Mouse (Mus musculus) thymus, adult 2 months (tissue): ENCODE measurements at regions not wholly inside any gene's neighbourhood (a gene's known extent, or its start where the extent isn't known, plus 50 kb on each side); places are given as distances from the start of the nearest gene placed in this dataset.

Experiments used
- DNase-seq: peaks from one replicate; pipeline ENCODE4 v3.0.0; 2021
- H3K27ac ChIP-seq: fragments of 200-500 bp; 2 replicates; pipeline ENCODE4 v1.5.1; 2012; ENCODE audit warnings: low read length, control low read depth; ENCODE audit not compliant: control insufficient read depth, insufficient read depth
- H3K27me3 ChIP-seq: fragments of 200-500 bp; 2 replicates; pipeline ENCODE4 v1.6.1; 2012; ENCODE audit warnings: mild to moderate bottlenecking, low read length, moderate library complexity, mixed read lengths; ENCODE audit not compliant: control insufficient read depth, insufficient read depth
- H3K36me3 ChIP-seq: fragments of 200-500 bp; 2 replicates; pipeline ENCODE4 v1.6.1; 2012; ENCODE audit warnings: mild to moderate bottlenecking, low read length, moderate library complexity; ENCODE audit not compliant: control insufficient read depth, insufficient read depth
- H3K4me1 ChIP-seq: fragments of 200-500 bp; replicated peaks from 2 replicates; pipeline ENCODE4 v1.6.1; 2012; ENCODE audit warnings: low read length; ENCODE audit not compliant: control insufficient read depth, insufficient read depth
- H3K4me3 ChIP-seq: fragments of 200-500 bp; 2 replicates; pipeline ENCODE4 v1.5.1; 2012; ENCODE audit warnings: mild to moderate bottlenecking, low read length, control low read depth, moderate library complexity; ENCODE audit not compliant: control insufficient read depth, insufficient read depth
- CTCF ChIP-seq: fragments of 200-500 bp; IDR thresholded peaks from 2 replicates; pipeline ENCODE4 v1.5.1; 2012; ENCODE audit warnings: mild to moderate bottlenecking, control low read depth, low read length, moderate library complexity, borderline replicate concordance; ENCODE audit not compliant: control insufficient read depth, poor library complexity, insufficient read depth; ENCODE audit errors: extremely low read depth
- POLR2A ChIP-seq: fragments of 200-500 bp; IDR thresholded peaks from 2 replicates; pipeline ENCODE4 v1.6.1; 2012; ENCODE audit warnings: mild to moderate bottlenecking, low read length, control low read depth, moderate library complexity; ENCODE audit not compliant: control insufficient read depth, poor library complexity, insufficient read depth; ENCODE audit errors: extremely low read depth
- WGBS: fragments of 180-500 bp; shearing (Covaris S2); methylation state at CpG from one replicate; pipeline ENCODE4 v1.1.7; 2018; 5-methylcytosine and 5-hydroxymethylcytosine counted together

DNA sequence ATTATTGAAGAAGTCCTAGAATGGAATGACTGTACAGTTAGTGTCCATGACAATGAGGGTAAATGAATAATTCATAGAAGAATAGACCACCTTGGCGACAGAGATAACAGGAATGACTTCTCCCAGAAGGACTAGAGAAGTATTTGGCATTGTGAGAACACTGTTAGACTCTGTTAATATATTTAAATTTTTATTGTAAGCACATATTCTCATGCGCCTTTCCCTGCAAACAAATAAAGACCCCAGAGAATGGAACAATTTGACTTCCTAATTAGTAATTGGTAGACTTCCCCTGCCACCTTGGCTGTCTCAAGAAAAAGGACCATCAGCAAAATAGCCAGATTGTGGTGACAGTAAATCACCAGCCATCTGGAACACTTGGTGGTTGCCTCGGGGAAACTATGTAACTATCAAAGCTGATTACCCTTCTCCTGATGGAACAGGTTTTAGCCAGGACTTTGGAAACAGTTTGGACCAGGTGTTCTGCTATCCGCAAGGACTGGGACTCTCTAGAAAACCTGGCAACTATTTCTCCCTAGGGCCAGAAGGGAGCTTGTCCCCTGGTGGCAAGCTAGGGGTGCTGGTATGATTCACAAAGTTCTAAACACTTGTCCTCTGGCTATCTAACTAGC lies 261.9 kb downstream of the Myh15 start:
- H3K4me1 ChIP-seq: no peaks in the 10 kb centered on the region
- 80% methylated on average over 4 of the region's 4 CpGs for WGBS
- no peak for TF ChIP-seq CTCF
- no peak for TF ChIP-seq POLR2A
- no peaks in the 10 kb centered on the region for H3K27me3 ChIP-seq
- no peak for DNase-seq
- no peak overlapping the region for H3K27ac ChIP-seq
- no peak overlapping the region for H3K4me3 ChIP-seq
- H3K36me3 ChIP-seq: no peaks in the 10 kb centered on the region

DNA sequence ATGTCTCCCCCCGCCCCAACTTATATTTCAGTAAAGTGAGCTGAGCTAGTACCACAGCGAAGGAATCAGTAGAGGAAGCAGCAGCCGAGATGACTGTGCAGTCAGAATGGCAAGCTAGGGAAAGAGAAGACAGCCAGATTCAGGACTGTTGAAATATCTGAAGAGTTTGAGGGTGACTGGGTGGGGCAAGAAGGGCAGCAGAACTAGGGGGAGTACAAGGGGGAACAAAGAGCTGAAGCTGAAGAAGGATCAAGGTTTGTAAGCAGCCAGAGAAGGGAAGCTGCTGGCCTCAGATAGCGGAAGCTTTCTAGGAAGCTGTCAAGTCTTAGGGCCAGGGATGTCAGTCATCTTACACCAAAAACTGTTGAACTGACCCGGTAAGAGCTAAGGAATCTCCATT lies 262.5 kb downstream of the Myh15 start:
- H3K27me3 ChIP-seq: no peaks in the 10 kb centered on the region
- no peaks in the 10 kb centered on the region for H3K36me3 ChIP-seq
- 29% methylated on average over 5 of the region's 5 CpGs for WGBS
- TF ChIP-seq POLR2A (no peak), CTCF (no peak)
- no peak overlapping the region for H3K27ac ChIP-seq
- DNase-seq: no peak
- no peak overlapping the region for H3K4me3 ChIP-seq
- H3K4me1 ChIP-seq: no peaks in the 10 kb centered on the region

DNA sequence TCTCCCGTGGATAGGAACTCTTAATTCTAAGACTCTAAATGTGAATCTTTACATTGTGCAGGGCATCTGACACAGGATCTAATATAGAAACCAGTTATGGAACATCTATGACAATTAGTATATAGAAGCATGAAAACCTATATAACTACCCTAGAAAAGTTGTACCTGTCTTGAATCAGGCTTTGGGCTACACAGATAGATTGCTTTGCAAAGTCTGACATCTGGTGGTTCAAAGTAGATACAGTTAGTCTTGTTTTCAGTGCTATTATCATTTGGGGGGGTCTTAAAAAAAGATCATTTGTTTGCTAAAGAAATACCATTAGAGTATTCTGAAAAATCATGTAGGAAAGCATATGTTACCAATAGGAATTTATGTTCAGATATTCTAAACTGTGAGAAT lies 264.7 kb downstream of the Myh15 start:
- Histone ChIP-seq H3K4me3 (no peak overlapping the region), H3K27me3 (no peaks in the 10 kb centered on the region), H3K27ac (no peak overlapping the region), H3K4me1 (no peaks in the 10 kb centered on the region), H3K36me3 (no peaks in the 10 kb centered on the region)
- WGBS: 98% methylated on average over 1 of the region's 1 CpGs
- DNase-seq: no peak
- no peak for TF ChIP-seq CTCF
- TF ChIP-seq POLR2A: no peak

DNA sequence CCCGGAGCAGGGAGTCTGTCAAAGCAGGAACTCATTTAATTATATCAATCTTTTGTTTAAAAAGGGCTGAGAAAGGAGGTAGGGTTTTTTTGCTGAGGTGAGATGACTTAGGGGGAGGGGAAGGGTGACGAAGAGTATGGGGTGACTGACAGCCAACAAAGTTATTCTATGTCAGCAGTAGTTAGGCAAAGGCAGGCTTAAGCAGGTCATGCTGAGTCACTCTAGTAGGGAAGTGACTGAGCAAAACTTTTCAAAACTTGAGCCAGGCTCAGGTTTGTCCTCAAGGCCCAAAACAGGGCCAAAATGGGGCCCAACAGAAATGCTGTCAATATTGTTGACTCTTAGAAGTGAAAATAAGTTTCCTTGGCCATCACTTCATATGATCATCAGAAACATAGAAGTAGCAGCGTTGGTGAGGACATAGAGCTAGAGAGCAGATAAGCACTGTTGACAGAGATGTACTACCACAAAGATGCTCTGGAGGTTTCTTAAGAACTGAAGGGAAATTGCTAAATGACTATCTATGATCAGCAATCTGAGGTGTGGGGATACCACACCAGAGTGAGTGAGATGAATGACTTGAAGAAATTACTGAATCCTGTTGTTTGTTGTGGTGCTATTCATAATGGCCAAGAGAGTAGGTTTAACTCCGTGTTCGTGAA lies 273.6 kb downstream of the Myh15 start:
- Histone ChIP-seq H3K36me3 (no peaks in the 10 kb centered on the region), H3K4me3 (no peak overlapping the region), H3K27me3 (no peaks in the 10 kb centered on the region), H3K4me1 (no peaks in the 10 kb centered on the region), H3K27ac (no peak overlapping the region)
- 94% methylated on average over 5 of the region's 5 CpGs for WGBS
- DNase-seq: no peak
- TF ChIP-seq CTCF (no peak), POLR2A (no peak)

DNA sequence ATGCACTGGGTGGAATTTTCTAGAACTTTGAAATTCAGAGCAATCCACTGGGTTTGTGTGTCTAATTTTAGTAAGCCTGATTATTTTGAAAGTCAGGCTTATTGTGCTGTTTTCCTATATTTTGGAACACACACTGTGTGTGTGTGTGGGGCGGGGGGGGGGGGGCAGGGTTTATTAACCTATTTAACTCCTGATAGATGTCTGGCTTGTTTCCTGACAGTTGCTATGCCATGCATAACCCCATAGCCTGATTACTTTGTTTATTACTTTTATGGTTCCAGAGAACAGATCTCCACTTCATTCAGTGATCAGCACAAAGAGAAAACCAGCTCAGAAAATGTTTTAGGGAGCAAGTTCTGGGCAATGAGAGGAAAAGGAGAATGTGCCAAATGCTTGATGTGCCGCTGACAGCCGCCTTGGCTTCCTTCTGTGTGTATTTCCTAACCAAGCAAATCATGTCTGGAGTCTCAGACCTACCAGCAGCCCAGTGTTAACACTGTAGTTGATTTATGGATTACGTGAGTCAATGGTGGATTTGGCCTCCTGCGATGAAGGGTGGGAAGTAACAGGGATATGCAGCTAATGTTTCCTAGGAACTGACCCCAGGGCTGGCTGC lies 274.9 kb downstream of the Myh15 start:
- H3K4me3 ChIP-seq: no peak overlapping the region
- WGBS: 88% methylated on average over 5 of the region's 5 CpGs
- DNase-seq: no peak
- no peak overlapping the region for H3K27ac ChIP-seq
- H3K36me3 ChIP-seq: no peaks in the 10 kb centered on the region
- no peaks in the 10 kb centered on the region for H3K27me3 ChIP-seq
- TF ChIP-seq POLR2A (no peak), CTCF (no peak)
- H3K4me1 ChIP-seq: no peaks in the 10 kb centered on the region

DNA sequence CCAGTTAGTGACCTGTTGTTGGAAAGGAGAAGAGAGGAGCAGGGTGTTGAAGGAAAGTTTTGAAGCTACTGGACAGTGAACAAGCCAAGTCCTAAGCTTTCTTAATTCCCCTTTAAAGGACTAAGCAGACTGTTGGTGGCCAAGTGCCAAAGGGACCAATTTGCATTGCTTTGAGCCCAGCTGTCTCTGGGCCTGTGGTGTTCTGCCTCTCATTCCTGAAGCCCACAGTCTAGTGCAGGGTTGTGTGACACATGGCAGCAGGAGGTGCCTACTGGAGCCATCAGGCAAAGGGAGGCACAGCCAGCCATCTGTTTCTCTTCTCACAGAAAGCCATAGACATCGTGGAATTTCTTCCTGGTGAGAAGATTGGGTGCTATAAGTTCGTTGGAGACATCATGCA lies 278.6 kb downstream of the Myh15 start:
- H3K36me3 ChIP-seq: no peaks in the 10 kb centered on the region
- TF ChIP-seq POLR2A (no peak), CTCF (no peak)
- H3K4me3 ChIP-seq: no peak overlapping the region
- no peak overlapping the region for H3K27ac ChIP-seq
- no peak for DNase-seq
- no peaks in the 10 kb centered on the region for H3K27me3 ChIP-seq
- no peaks in the 10 kb centered on the region for H3K4me1 ChIP-seq
- WGBS: 77% methylated on average over 2 of the region's 2 CpGs

DNA sequence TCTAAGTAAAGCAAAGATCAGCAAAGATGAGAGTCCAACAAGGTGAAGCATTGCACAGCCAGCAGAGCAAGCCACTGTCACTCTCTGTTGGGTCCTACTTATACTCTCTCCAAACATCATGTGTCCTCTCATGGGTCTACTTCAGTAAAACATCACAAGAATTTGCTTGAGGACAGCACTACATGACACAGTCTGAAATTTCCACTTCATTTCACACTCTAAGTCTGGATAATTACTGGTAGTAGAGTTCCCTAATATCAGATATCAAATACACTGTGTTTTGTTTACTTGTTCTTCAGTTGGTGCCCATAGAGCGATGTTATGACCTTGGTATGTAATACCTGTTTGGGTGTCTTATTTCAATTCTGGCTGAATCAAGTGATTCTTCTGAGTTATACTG lies 280.7 kb downstream of the Myh15 start:
- Histone ChIP-seq H3K27ac (no peak overlapping the region), H3K36me3 (no peaks in the 10 kb centered on the region), H3K4me1 (no peaks in the 10 kb centered on the region), H3K27me3 (no peaks in the 10 kb centered on the region), H3K4me3 (no peak overlapping the region)
- 95% methylated on average over 1 of the region's 1 CpGs for WGBS
- TF ChIP-seq CTCF (no peak), POLR2A (no peak)
- DNase-seq: no peak
